Mouse (Mus musculus): ENCODE data around the gene Pramel7. TPM values are rescaled to one million over a fixed set of nuclear protein-coding genes. Genes with fewer than 3 reads are reported as not detected.
A peak's percentile ranks its signal among the peaks of the same experiment; 100 is the strongest.
"Not testable (repeated sequence)": the region's sequence is repeated elsewhere in the genome, so short reads cannot be mapped to it uniquely, and the experiment has no call there.

Pramel7 gene
- not detected in 2 replicates for polyA plus RNA-seq (2015; fragmentation: Nextera tagmentation; extraction: Ambion mirVana)

GRCm38 (mm10) chr2:87496993-87497392 is at the start of gene Pramel7:
TSS of gene Pramel7 (minus strand) at chr2:87497093.
- not testable (repeated sequence) for ATAC-seq (ENCODE audit: low read depth); H3K4me3 ChIP-seq (ENCODE audit: low read length)
- 96% methylated on average over 3 of the region's 5 CpGs for WGBS

DNA sequence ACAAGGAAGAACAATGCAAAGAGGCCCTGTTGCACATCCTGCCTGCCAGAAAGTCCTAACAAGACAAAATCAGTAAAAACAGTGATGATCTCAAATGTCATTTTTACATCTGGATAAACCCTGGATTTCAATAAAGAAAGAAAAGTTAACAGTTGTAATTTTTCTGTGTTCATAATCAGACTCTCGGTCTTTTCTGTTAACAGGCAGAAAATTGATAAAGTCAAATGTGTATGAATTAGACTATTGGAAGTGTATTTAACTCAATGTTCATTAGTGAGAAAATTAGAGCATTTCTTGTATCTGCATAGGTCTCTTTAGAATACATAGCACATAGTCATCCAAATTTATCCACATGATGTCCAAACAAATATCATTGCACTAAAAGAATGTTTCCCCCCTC is 48.5 kb upstream of the Pramel7 start, which contains the start of gene Olfr1128:
Gene Olfr1128 (minus strand): TSS at position 101 of the 400 bp plus-strand sequence.
- ATAC-seq (ENCODE audit: low read depth) = no peak
- H3K9ac ChIP-seq (ENCODE audit: low read length) = no peak within 1 kb of the TSS
- H3K4me1 ChIP-seq (replicated peaks; ENCODE audit: control insufficient read depth, insufficient read depth, low read length) = no peaks in the 10 kb centered on the region
- H3K9me3 ChIP-seq (ENCODE audit: control insufficient read depth, low read length) = no peaks in the 10 kb centered on the region
- no peak within 1 kb of the TSS for H3K4me3 ChIP-seq (ENCODE audit: low read length)
- WGBS = 89% methylated on average over 1 of the region's 1 CpGs
- H3K36me3 ChIP-seq (ENCODE audit: control insufficient read depth, insufficient read depth, low read length) = no peaks in the 10 kb centered on the region
- H3K27ac ChIP-seq (ENCODE audit: low read length) = no peak within 1 kb of the TSS
- H3K27me3 ChIP-seq (ENCODE audit: control insufficient read depth, insufficient read depth, low read depth, low read length) = no peaks in the 10 kb centered on the region
- no peak within 1 kb of the TSS for H3K4me2 ChIP-seq (ENCODE audit: low read depth, low read length)

More at GRCm38 (mm10) chr2:87496993-87497392, at the start of gene Pramel7:
- H3K9me3 ChIP-seq (ENCODE audit: control insufficient read depth, low read length); H3K36me3 ChIP-seq (ENCODE audit: control insufficient read depth, insufficient read depth, low read length); H3K4me2 ChIP-seq (ENCODE audit: low read depth, low read length); H3K9ac ChIP-seq (ENCODE audit: low read length); H3K27me3 ChIP-seq (ENCODE audit: control insufficient read depth, insufficient read depth, low read depth, low read length); H3K27ac ChIP-seq (ENCODE audit: low read length); H3K4me1 ChIP-seq (replicated peaks; ENCODE audit: control insufficient read depth, insufficient read depth, low read length): not testable (repeated sequence)

DNA sequence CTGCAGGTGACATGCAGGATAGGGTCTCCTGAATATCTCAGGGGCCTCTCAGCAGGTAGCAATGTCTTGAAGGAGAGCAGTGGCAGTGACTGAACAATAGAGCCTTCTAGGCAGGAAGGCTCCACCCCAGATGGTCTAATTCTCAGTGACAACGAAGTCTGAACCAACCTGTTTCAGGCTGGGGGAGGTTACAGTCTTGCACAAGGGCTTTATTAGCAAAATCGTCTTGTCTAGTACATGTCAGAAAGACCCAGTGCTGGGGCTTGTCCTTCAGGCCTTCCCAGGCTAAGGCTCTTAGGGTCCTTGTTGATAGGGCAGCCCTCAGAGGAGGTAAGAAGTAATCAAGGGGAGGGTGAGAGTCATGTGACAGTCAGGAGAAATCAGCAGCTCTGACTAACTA is 37.9 kb upstream of the Pramel7 start:
- H3K27me3 ChIP-seq (ENCODE audit: control insufficient read depth, insufficient read depth, low read depth, low read length) = no peaks in the 10 kb centered on the region
- H3K9ac ChIP-seq (ENCODE audit: low read length) = no peak overlapping the region
- WGBS = 63% methylated on average over 2 of the region's 2 CpGs
- no peaks in the 10 kb centered on the region for H3K9me3 ChIP-seq (ENCODE audit: control insufficient read depth, low read length)
- H3K27ac ChIP-seq (ENCODE audit: low read length) = no peak overlapping the region
- no peak for ATAC-seq (ENCODE audit: low read depth)
- H3K4me3 ChIP-seq (ENCODE audit: low read length) = no peak overlapping the region
- H3K4me2 ChIP-seq (ENCODE audit: low read depth, low read length) = no peak overlapping the region
- no peaks in the 10 kb centered on the region for H3K36me3 ChIP-seq (ENCODE audit: control insufficient read depth, insufficient read depth, low read length)
- H3K4me1 ChIP-seq (replicated peaks; ENCODE audit: control insufficient read depth, insufficient read depth, low read length) = no peaks in the 10 kb centered on the region

DNA sequence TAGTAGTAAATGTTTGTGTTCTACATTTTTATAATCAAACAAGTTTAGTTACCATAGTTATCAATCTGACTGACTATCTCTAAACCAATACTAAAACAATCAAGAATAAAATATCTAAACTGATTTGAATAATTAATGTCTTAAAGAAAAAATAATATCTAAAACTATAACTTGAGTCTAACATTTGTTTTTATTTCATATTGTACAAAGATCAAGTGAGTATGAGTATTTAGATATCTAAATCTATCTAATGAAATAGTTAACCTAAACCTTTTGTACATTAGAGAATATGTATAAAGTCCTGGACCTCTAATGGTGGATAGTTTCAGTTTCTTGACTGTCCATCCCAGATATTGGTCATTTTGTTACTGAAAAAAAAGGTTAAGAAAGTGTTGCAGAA is 34.6 kb upstream of the Pramel7 start, which contains the start of gene Olfr153:
Gene Olfr153 (plus strand): TSS at position 301 of the 400 bp plus-strand sequence.
- Histone ChIP-seq H3K9ac (ENCODE audit: low read length) (no peak within 1 kb of the TSS), H3K4me1 (replicated peaks; ENCODE audit: control insufficient read depth, insufficient read depth, low read length) (no peaks in the 10 kb centered on the region), H3K4me3 (ENCODE audit: low read length) (no peak within 1 kb of the TSS), H3K9me3 (ENCODE audit: control insufficient read depth, low read length) (no peaks in the 10 kb centered on the region), H3K36me3 (ENCODE audit: control insufficient read depth, insufficient read depth, low read length) (no peaks in the 10 kb centered on the region), H3K27me3 (ENCODE audit: control insufficient read depth, insufficient read depth, low read depth, low read length) (no peaks in the 10 kb centered on the region), H3K27ac (ENCODE audit: low read length) (no peak within 1 kb of the TSS), H3K4me2 (ENCODE audit: low read depth, low read length) (no peak within 1 kb of the TSS)
- no peak for ATAC-seq (ENCODE audit: low read depth)

GRCm38 (mm10) chr2:87525899-87526616 is 29.2 kb upstream of the Pramel7 start:
- not testable (repeated sequence) for H3K4me1 ChIP-seq (replicated peaks; ENCODE audit: control insufficient read depth, insufficient read depth, low read length); H3K4me3 ChIP-seq (ENCODE audit: low read length); H3K36me3 ChIP-seq (ENCODE audit: control insufficient read depth, insufficient read depth, low read length); H3K27ac ChIP-seq (ENCODE audit: low read length); H3K9ac ChIP-seq (ENCODE audit: low read length); ATAC-seq (ENCODE audit: low read depth); H3K9me3 ChIP-seq (ENCODE audit: control insufficient read depth, low read length); H3K27me3 ChIP-seq (ENCODE audit: control insufficient read depth, insufficient read depth, low read depth, low read length)
- H3K4me2 ChIP-seq (ENCODE audit: low read depth, low read length) = peak overlapping the region; percentile 13
- WGBS = 24% methylated on average over 38 of the region's 39 CpGs

GRCm38 (mm10) chr2:87520651-87521050 is 23.8 kb upstream of the Pramel7 start:
- ATAC-seq (ENCODE audit: low read depth) = no peak
- Histone ChIP-seq H3K27me3 (ENCODE audit: control insufficient read depth, insufficient read depth, low read depth, low read length) (no peaks in the 10 kb centered on the region), H3K9ac (ENCODE audit: low read length) (no peak overlapping the region), H3K27ac (ENCODE audit: low read length) (no peak overlapping the region), H3K36me3 (ENCODE audit: control insufficient read depth, insufficient read depth, low read length) (no peaks in the 10 kb centered on the region), H3K9me3 (ENCODE audit: control insufficient read depth, low read length) (no peaks in the 10 kb centered on the region; the same call in 1 of the 2 replicates), H3K4me1 (replicated peaks; ENCODE audit: control insufficient read depth, insufficient read depth, low read length) (no peaks in the 10 kb centered on the region), H3K4me2 (ENCODE audit: low read depth, low read length) (no peak overlapping the region), H3K4me3 (ENCODE audit: low read length) (no peak overlapping the region)
- 80% methylated on average over 4 of the region's 4 CpGs for WGBS

- 81% methylated on average over 3 of the region's 3 CpGs for WGBS
- Histone ChIP-seq H3K4me3 (ENCODE audit: low read length) (no peak overlapping the region), H3K9me3 (ENCODE audit: control insufficient read depth, low read length) (no peaks in the 10 kb centered on the region; the same call in none of the 2 replicates), H3K36me3 (ENCODE audit: control insufficient read depth, insufficient read depth, low read length) (no peaks in the 10 kb centered on the region), H3K27me3 (ENCODE audit: control insufficient read depth, insufficient read depth, low read depth, low read length) (no peaks in the 10 kb centered on the region), H3K27ac (ENCODE audit: low read length) (no peak overlapping the region), H3K9ac (ENCODE audit: low read length) (no peak overlapping the region), H3K4me2 (ENCODE audit: low read depth, low read length) (no peak overlapping the region), H3K4me1 (replicated peaks; ENCODE audit: control insufficient read depth, insufficient read depth, low read length) (no peaks in the 10 kb centered on the region)
- ATAC-seq (ENCODE audit: low read depth) = no peak
These were observed 19.7 kb upstream of the Pramel7 start for GRCm38 (mm10) chr2:87516581-87516980.

- no peak for ATAC-seq (ENCODE audit: low read depth)
- Histone ChIP-seq H3K27me3 (ENCODE audit: control insufficient read depth, insufficient read depth, low read depth, low read length) (no peaks in the 10 kb centered on the region), H3K4me3 (ENCODE audit: low read length) (no peak overlapping the region), H3K36me3 (ENCODE audit: control insufficient read depth, insufficient read depth, low read length) (no peaks in the 10 kb centered on the region), H3K4me2 (ENCODE audit: low read depth, low read length) (no peak overlapping the region), H3K27ac (ENCODE audit: low read length) (no peak overlapping the region), H3K9me3 (ENCODE audit: control insufficient read depth, low read length) (no peaks in the 10 kb centered on the region; the same call in none of the 2 replicates), H3K4me1 (replicated peaks; ENCODE audit: control insufficient read depth, insufficient read depth, low read length) (no peaks in the 10 kb centered on the region), H3K9ac (ENCODE audit: low read length) (no peak overlapping the region)
- WGBS = 68% methylated on average over 7 of the region's 8 CpGs
These were observed 18.7 kb upstream of the Pramel7 start for GRCm38 (mm10) chr2:87515457-87516060.

DNA sequence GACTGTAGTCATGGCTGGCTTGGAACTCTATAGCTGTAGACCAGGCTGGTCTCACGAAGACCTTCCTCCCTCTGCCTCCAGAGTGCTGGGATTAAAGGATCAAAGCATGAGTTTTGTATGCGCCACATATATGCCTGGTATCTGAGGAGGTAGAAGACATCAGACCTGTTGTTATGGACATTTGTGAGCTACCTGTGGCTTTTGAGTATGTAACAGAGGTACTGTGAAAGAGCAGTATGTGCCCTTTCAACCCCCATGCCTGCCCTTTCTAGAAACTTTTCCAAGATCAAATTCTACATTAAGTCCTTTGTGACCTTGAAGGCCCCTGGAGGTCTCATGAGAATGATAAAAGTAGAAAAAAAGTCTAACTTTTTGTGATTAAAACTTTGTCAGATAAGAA is 18.2 kb upstream of the Pramel7 start:
- 72% methylated on average over 2 of the region's 2 CpGs for WGBS
- Histone ChIP-seq H3K27ac (ENCODE audit: low read length) (no peak overlapping the region), H3K27me3 (ENCODE audit: control insufficient read depth, insufficient read depth, low read depth, low read length) (no peaks in the 10 kb centered on the region), H3K9ac (ENCODE audit: low read length) (no peak overlapping the region), H3K36me3 (ENCODE audit: control insufficient read depth, insufficient read depth, low read length) (no peaks in the 10 kb centered on the region), H3K4me3 (ENCODE audit: low read length) (no peak overlapping the region), H3K4me2 (ENCODE audit: low read depth, low read length) (no peak overlapping the region), H3K4me1 (replicated peaks; ENCODE audit: control insufficient read depth, insufficient read depth, low read length) (no peaks in the 10 kb centered on the region), H3K9me3 (ENCODE audit: control insufficient read depth, low read length) (no peaks in the 10 kb centered on the region; the same call in 1 of the 2 replicates)
- no peak for ATAC-seq (ENCODE audit: low read depth)
